Comparison of ENCODE assay signal across 9 mouse cellular contexts in genomic region chr2:119327942-119328526, GRCm38 (mm10). TPM values are rescaled to one million over a fixed set of nuclear protein-coding genes. Genes with fewer than 3 reads are reported as not detected.
A peak's percentile ranks its signal among the peaks of the same experiment; 100 is the strongest.
DNase-seq lines count a peak whose midpoint lies in the region; ATAC-seq and TF ChIP-seq lines count a peak whose summit lies in the region.
"Had no signal": no experiment of that assay in that cellular context is flagged by ENCODE, and none has a peak within 500 bp of the region (broad histone marks: within the 10 kb centered on the region; RNA-seq: fewer than 3 reads in every experiment).

No protein-coding gene starts in this region.

- H3K9ac ChIP-seq in embryonic facial prominence, embryonic 12.5 days: no peak overlapping the region
- peak overlapping the region; percentile 5; the same call in 1 of the 2 replicates for H3K9ac ChIP-seq in hindbrain, embryonic 14.5 days
- 0 out of 2 replicates have a peak overlapping the region, but pooled peaks have one; percentile 15 for H3K9ac ChIP-seq in midbrain, embryonic 16.5 days (ENCODE audit: low read depth, low read length)

- H3K27ac ChIP-seq in kidney, adult 2 months (ENCODE audit: insufficient read depth, low read depth, low read length): peak overlapping the region; percentile 41; the same call in 1 of the 2 replicates
- 0 out of 2 replicates have a peak overlapping the region, but pooled peaks have one; percentile 6 for H3K27ac ChIP-seq in embryonic facial prominence, embryonic 12.5 days
- H3K27ac ChIP-seq in hindbrain, embryonic 14.5 days: no peak overlapping the region
- no peak overlapping the region for H3K27ac ChIP-seq in midbrain, embryonic 16.5 days (ENCODE audit: low read length)

- no peaks in the 10 kb centered on the region for H3K9me3 ChIP-seq in embryonic facial prominence, embryonic 12.5 days
- H3K9me3 ChIP-seq in hindbrain, embryonic 14.5 days (ENCODE audit: control insufficient read depth, low read length): no peaks in the 10 kb centered on the region
- no peaks in the 10 kb centered on the region for H3K9me3 ChIP-seq in midbrain, embryonic 16.5 days (replicated peaks; ENCODE audit: control insufficient read depth, low read length, poor library complexity, severe bottlenecking)

- TF ChIP-seq POLR2A in kidney, adult 2 months (IDR thresholded peaks at IDR 0.05; ENCODE audit: low read depth, low read length): no peak

- 0 out of 2 replicates have a peak overlapping the region, but pooled peaks have one; percentile 3 for H3K4me2 ChIP-seq in embryonic facial prominence, embryonic 12.5 days (replicated peaks)
- H3K4me2 ChIP-seq in hindbrain, embryonic 14.5 days (replicated peaks): peak overlapping the region; percentile 89
- peak overlapping the region; percentile 89; the same call in 1 of the 2 replicates for H3K4me2 ChIP-seq in midbrain, embryonic 16.5 days (ENCODE audit: low read length)

- no peak for ATAC-seq in embryonic facial prominence, embryonic 12.5 days (ENCODE audit: insufficient number of reproducible peaks, insufficient read depth, low FRiP score, low TSS enrichment)
- ATAC-seq in hindbrain, embryonic 14.5 days (ENCODE audit: low FRiP score): no peak
- no peak for ATAC-seq in midbrain, embryonic 16.5 days

- no peak for DNase-seq in kidney, adult 2 months
- no peak for DNase-seq in kidney, adult 8-10 months
- no peak for DNase-seq in hindbrain, embryonic 14.5 days (ENCODE audit: low spot score)
- no peak for DNase-seq in ovary, postnatal 14 days (ENCODE audit: low spot score)
- no peak for DNase-seq in layer of hippocampus, adult 18-20 months (ENCODE audit: low spot score in 2 of 2)
- no peak for DNase-seq in adrenal gland, postnatal 10 days
- DNase-seq: thymus, postnatal 25 days had no signal

- no peak for TF ChIP-seq CTCF in kidney, adult 2 months (conservative IDR thresholded peaks at IDR 0.05; ENCODE audit: insufficient read depth, insufficient read length, low read depth, low read length)

- H3K36me3 ChIP-seq in kidney, adult 2 months (ENCODE audit: control insufficient read depth, insufficient read depth, low read length): no peaks in the 10 kb centered on the region
- H3K36me3 ChIP-seq in embryonic facial prominence, embryonic 12.5 days: no peaks in the 10 kb centered on the region
- H3K36me3 ChIP-seq in hindbrain, embryonic 14.5 days (replicated peaks; ENCODE audit: control insufficient read depth, insufficient read depth): no peaks in the 10 kb centered on the region
- H3K36me3 ChIP-seq in midbrain, embryonic 16.5 days (ENCODE audit: control insufficient read depth, insufficient read depth, low read length): no peaks in the 10 kb centered on the region

- no peaks in the 10 kb centered on the region for H3K4me1 ChIP-seq in kidney, adult 2 months (ENCODE audit: control insufficient read depth, insufficient read depth, low read length)
- peaks cover 36% of the 10 kb centered on the region for H3K4me1 ChIP-seq in embryonic facial prominence, embryonic 12.5 days
- H3K4me1 ChIP-seq in hindbrain, embryonic 14.5 days (replicated peaks; ENCODE audit: control insufficient read depth, insufficient read depth, low read length): peaks cover 29% of the 10 kb centered on the region
- peaks cover 24% of the 10 kb centered on the region for H3K4me1 ChIP-seq in midbrain, embryonic 16.5 days (ENCODE audit: control insufficient read depth, insufficient read depth, low read length)

- peak overlapping the region; percentile 38 for H3K4me3 ChIP-seq in kidney, adult 2 months (ENCODE audit: insufficient read depth, low read depth, low read length)
- H3K4me3 ChIP-seq in embryonic facial prominence, embryonic 12.5 days: peak overlapping the region; percentile 44
- H3K4me3 ChIP-seq in hindbrain, embryonic 14.5 days (replicated peaks; ENCODE audit: low read length): peak overlapping the region; percentile 43
- H3K4me3 ChIP-seq in midbrain, embryonic 16.5 days (ENCODE audit: low read depth, low read length): peak overlapping the region; percentile 52

- 58% methylated on average over 11 of the region's 11 CpGs for WGBS in kidney, adult 2 months
- 13% methylated on average over 11 of the region's 11 CpGs for WGBS in embryonic facial prominence, embryonic 12.5 days
- WGBS in hindbrain, embryonic 14.5 days: 16% methylated on average over 11 of the region's 11 CpGs
- 11% methylated on average over 11 of the region's 11 CpGs for WGBS in midbrain, embryonic 16.5 days

- no peaks in the 10 kb centered on the region for H3K27me3 ChIP-seq in kidney, adult 2 months (replicated peaks; ENCODE audit: control insufficient read depth, insufficient read depth, low read length)
- H3K27me3 ChIP-seq in embryonic facial prominence, embryonic 12.5 days: peaks cover 91% of the 10 kb centered on the region
- peaks cover 98% of the 10 kb centered on the region for H3K27me3 ChIP-seq in hindbrain, embryonic 14.5 days (ENCODE audit: control insufficient read depth, insufficient read depth, low read length)
- peaks cover 50% of the 10 kb centered on the region for H3K27me3 ChIP-seq in midbrain, embryonic 16.5 days (ENCODE audit: control insufficient read depth, insufficient read depth, low read depth, low read length)

RNA-seq across cellular contexts. Expression of gene Dll4, which starts 2.5 kb away (rescaled TPM):
- 14.6 and 15.9 TPM in 2 replicates for polyA plus RNA-seq in kidney, adult 2 months (2012; rRNA removed)
- polyA plus RNA-seq in embryonic facial prominence, embryonic 12.5 days (2016; fragmentation: Nextera tagmentation; extraction: Ambion mirVana): 5.1 and 5.7 TPM in 2 replicates
- polyA plus RNA-seq in hindbrain, embryonic 14.5 days (2014; fragmentation: Nextera tagmentation; extraction: Ambion mirVana): 3.9 and 4.8 TPM in 2 replicates
- 4.4 and 5.0 TPM in 2 replicates for polyA plus RNA-seq in midbrain, embryonic 16.5 days (2015; fragmentation: Nextera tagmentation; extraction: Ambion mirVana)
- total RNA-seq in layer of hippocampus, adult 18-20 months (2021): 1 to 10 TPM; 2.0 to 2.8 TPM
- 10 to 100 TPM; 16.4 to 18.4 TPM for total RNA-seq in adrenal gland, postnatal 10 days (2021)

RNA-seq across cellular contexts. Expression of gene Chac1, which starts 23.0 kb away (rescaled TPM):
- polyA plus RNA-seq in kidney, adult 2 months (2012; rRNA removed): 2.0 and 2.2 TPM in 2 replicates
- 0.79 and 1.0 TPM in 2 replicates for polyA plus RNA-seq in embryonic facial prominence, embryonic 12.5 days (2016; fragmentation: Nextera tagmentation; extraction: Ambion mirVana)
- 8.8 and 10.3 TPM in 2 replicates for polyA plus RNA-seq in hindbrain, embryonic 14.5 days (2014; fragmentation: Nextera tagmentation; extraction: Ambion mirVana)
- 9.5 and 10.5 TPM in 2 replicates for polyA plus RNA-seq in midbrain, embryonic 16.5 days (2015; fragmentation: Nextera tagmentation; extraction: Ambion mirVana)
- 1 to 10 TPM; 6.6 TPM for total RNA-seq in layer of hippocampus, adult 18-20 months (2021)
- 1 to 10 TPM; 2.4 to 5.8 TPM for total RNA-seq in adrenal gland, postnatal 10 days (2021)

RNA-seq across cellular contexts. Expression of gene Vps18, which starts 39.5 kb away (rescaled TPM):
- polyA plus RNA-seq in kidney, adult 2 months (2012; rRNA removed): 24.0 and 27.4 TPM in 2 replicates
- 23.8 and 23.9 TPM in 2 replicates for polyA plus RNA-seq in embryonic facial prominence, embryonic 12.5 days (2016; fragmentation: Nextera tagmentation; extraction: Ambion mirVana)
- 19.3 and 19.7 TPM in 2 replicates for polyA plus RNA-seq in hindbrain, embryonic 14.5 days (2014; fragmentation: Nextera tagmentation; extraction: Ambion mirVana)
- 30.2 and 31.7 TPM in 2 replicates for polyA plus RNA-seq in midbrain, embryonic 16.5 days (2015; fragmentation: Nextera tagmentation; extraction: Ambion mirVana)
- 10 to 100 TPM; 44.2 to 49.9 TPM for total RNA-seq in layer of hippocampus, adult 18-20 months (2021)
- 10 to 100 TPM; 16.0 to 17.7 TPM for total RNA-seq in adrenal gland, postnatal 10 days (2021)

RNA-seq across cellular contexts. Expression of gene Rhov, which starts 57.0 kb away (rescaled TPM):
- polyA plus RNA-seq in kidney, adult 2 months (2012; rRNA removed): 5.9 and 7.8 TPM in 2 replicates
- 5.7 and 6.9 TPM in 2 replicates for polyA plus RNA-seq in embryonic facial prominence, embryonic 12.5 days (2016; fragmentation: Nextera tagmentation; extraction: Ambion mirVana)
- 20.9 and 26.9 TPM in 2 replicates for polyA plus RNA-seq in hindbrain, embryonic 14.5 days (2014; fragmentation: Nextera tagmentation; extraction: Ambion mirVana)
- polyA plus RNA-seq in midbrain, embryonic 16.5 days (2015; fragmentation: Nextera tagmentation; extraction: Ambion mirVana): 47.5 and 53.8 TPM in 2 replicates
- total RNA-seq in layer of hippocampus, adult 18-20 months (2021): 1 to 10 TPM; 7.5 to 7.9 TPM
- total RNA-seq in adrenal gland, postnatal 10 days (2021): under 1 TPM; 0.27 to 0.36 TPM

Comparison
In these comparisons a context has a peak if more than half of its experiments do, and no peak if none do; other contexts are left out.
1. H3K27ac ChIP-seq: peak in kidney, adult 2 months (single experiment) and embryonic facial prominence, embryonic 12.5 days (single experiment); none in hindbrain, embryonic 14.5 days (single experiment) and midbrain, embryonic 16.5 days (single experiment).
2. H3K4me2 ChIP-seq: peak in every context shown above with its lines; median percentile 89 in hindbrain, embryonic 14.5 days; 89 in midbrain, embryonic 16.5 days; 3 in embryonic facial prominence, embryonic 12.5 days.
3. Peak in every context shown above with its lines, with median percentiles within 50 percentile points of each other: H3K4me3 ChIP-seq.